Mouse (Mus musculus) hematopoietic stem cell, adult 5-6 weeks (primary cell): Measurements from ENCODE around the gene Slc4a1. TPM values are rescaled to one million over a fixed set of nuclear protein-coding genes. Genes with fewer than 3 reads are reported as not detected.

Experiments
- ATAC-seq, 2 experiments: fragments of 125-278 bp in 1 of 2; replicated peaks in 1 of 2; 2 replicates each; pipeline ENCODE4 v1.8.0; 2016 to 2017; ENCODE audit warnings: inconsistent platforms in 2 of 2, mild to moderate bottlenecking in 2 of 2, moderate number of reproducible peaks in 2 of 2, low read depth in 1 of 2, moderate TSS enrichment in 1 of 2; ENCODE audit not compliant: low FRiP score in 2 of 2, poor library complexity in 2 of 2, severe bottlenecking in 2 of 2, insufficient read depth in 1 of 2, low TSS enrichment in 1 of 2
- total RNA-seq: library from RNA; stranded (forward); fragments of 172-1452, 232-1000 nt; gene quantifications from 2 replicates; pipeline ENCODE4 v1.2.3, GENCODE M21; 2017

Gene Slc4a1
- total RNA-seq, 1 experiment from 2014 or later: 9.8 TPM

- no peak for ATAC-seq
These were observed 66.2 kb downstream of the Slc4a1 start for GRCm38 (mm10) chr11:102299839-102300238.

Other genes with a start within 250 kb of the Slc4a1 start
- gene Nags, start 220.7 kb downstream of the Slc4a1 start, total RNA-seq: 0.31 and 0.65 TPM in 2 replicates
- gene Tmem101, start 209.8 kb downstream of the Slc4a1 start, total RNA-seq: 13.6 and 14.8 TPM in 2 replicates
- 50.5 and 74.3 TPM in 2 replicates for gene Lsm12, start 180.9 kb downstream of the Slc4a1 start, total RNA-seq
- gene G6pc3, start 176.6 kb downstream of the Slc4a1 start, total RNA-seq: 27.8 and 42.7 TPM in 2 replicates
- gene Hdac5, start 136.0 kb downstream of the Slc4a1 start, total RNA-seq: 13.2 and 25.3 TPM in 2 replicates
- 3.6 and 4.9 TPM in 2 replicates for gene BC030867, start 117.3 kb downstream of the Slc4a1 start, total RNA-seq
- gene Asb16, start 97.5 kb downstream of the Slc4a1 start, total RNA-seq: 1.3 TPM in 1 of 2 replicates, not detected in the other
- 23.1 and 32.1 TPM in 2 replicates for gene Tmub2, start 81.3 kb downstream of the Slc4a1 start, total RNA-seq
- gene Atxn7l3, start 69.6 kb downstream of the Slc4a1 start, total RNA-seq: 24.4 and 26.5 TPM in 2 replicates
- gene Ubtf, start 46.5 kb downstream of the Slc4a1 start, total RNA-seq: 166 and 196 TPM in 2 replicates
- 1.5 and 5.6 TPM in 2 replicates for gene Rundc3a, start 27.2 kb upstream of the Slc4a1 start, total RNA-seq
- 24.3 and 28.5 TPM in 2 replicates for gene Slc25a39, start 41.7 kb upstream of the Slc4a1 start, total RNA-seq
- gene Grn, start 64.1 kb upstream of the Slc4a1 start, total RNA-seq: 28.1 and 35.6 TPM in 2 replicates
- 8.1 and 13.5 TPM in 2 replicates for gene Fam171a2, start 81.5 kb upstream of the Slc4a1 start, total RNA-seq
- gene Itga2b, start 103.9 kb upstream of the Slc4a1 start, total RNA-seq: 39.8 and 44.3 TPM in 2 replicates
- gene Gpatch8, start 190.2 kb upstream of the Slc4a1 start, total RNA-seq: 30.8 and 38.6 TPM in 2 replicates
- gene Gm11627, start 213.3 kb upstream of the Slc4a1 start, total RNA-seq: not detected in 2 replicates
- gene Fzd2, start 238.2 kb upstream of the Slc4a1 start, total RNA-seq: 0.19 TPM in 1 of 2 replicates, not detected in the other